Mouse (Mus musculus): ENCODE results near the gene Ppp2r5c. TPM values are rescaled to one million over a fixed set of nuclear protein-coding genes. Genes with fewer than 3 reads are reported as not detected.

Gene Ppp2r5c
- total RNA-seq, 2 experiments from 2014 or later: 69.5 to 75.7 TPM

DNA sequence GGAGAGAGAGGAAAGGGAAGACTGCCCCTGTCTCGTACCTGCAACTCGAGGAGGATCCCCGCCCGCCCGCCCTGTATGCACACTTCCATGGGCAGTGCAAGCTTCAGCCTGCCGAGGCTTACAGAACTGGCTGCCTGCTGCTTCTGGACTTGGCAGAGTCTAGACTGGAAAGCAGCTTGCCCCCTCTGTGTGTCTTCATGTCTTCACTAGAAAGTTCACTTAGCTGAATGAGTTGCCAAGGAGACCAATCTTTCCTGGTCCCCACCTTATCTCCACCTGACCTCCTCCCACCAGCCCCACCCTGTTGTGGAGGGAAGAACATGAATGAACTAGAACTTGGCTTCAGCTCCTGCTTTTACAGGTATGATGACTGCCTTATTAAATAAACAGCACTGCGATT is 66.0 kb downstream of the Ppp2r5c start:
- DNase-seq: no peak

DNA sequence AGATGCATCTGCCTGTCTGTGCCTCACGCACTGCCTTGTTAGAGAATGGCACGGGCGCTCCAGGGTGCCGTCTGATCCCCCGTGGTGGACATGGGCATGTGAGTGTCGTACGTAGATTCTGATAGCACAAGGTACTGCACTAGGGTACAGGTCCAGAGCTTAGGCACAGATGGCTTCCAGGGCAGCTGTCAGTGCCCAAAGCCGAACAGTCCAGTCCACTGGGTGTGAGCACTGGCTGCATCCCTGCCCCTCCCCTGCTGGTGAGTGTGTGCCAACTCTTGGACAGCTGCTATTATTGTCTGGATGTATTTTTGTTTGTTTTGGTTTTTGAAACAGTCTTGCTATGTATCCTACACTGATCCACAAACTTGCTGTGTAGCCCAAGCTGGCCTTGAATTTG is 68.8 kb downstream of the Ppp2r5c start:
- no peak for DNase-seq

DNA sequence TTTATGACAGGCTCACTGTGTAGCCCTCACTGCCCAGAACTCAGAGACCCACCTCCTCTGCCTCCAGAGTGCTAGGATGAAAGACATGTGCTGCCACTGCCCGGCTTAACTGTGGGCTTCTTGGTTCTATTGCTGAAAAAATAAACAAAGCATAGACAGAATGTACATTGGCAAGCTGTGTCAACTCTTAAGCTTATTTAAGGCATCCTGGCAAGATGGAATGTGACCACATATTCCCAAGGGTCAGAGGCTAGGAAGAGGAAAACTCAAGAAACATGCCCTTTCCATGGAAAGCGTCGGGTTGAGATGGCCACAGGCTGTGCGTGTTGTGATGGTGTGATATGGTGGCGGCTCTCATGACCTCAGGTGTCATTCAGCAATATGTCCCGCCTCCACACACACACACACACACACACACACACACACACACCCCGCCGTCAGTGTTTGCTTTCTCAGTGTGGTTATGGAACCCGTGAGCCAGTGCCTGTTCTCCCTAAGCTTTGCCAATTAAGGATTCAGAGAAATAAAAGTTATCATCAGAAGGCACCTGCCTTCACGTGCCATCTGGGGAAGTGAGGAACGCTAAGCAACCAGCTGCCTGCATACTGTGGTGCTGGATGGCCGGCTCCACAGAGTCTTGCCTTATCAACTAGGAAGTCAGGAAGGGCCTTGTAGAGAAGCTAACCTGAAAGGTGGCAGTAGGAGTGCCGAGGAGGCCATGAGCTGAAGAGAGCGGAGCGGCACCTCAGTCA is 73.5 kb downstream of the Ppp2r5c start:
- no peak for DNase-seq

DNA sequence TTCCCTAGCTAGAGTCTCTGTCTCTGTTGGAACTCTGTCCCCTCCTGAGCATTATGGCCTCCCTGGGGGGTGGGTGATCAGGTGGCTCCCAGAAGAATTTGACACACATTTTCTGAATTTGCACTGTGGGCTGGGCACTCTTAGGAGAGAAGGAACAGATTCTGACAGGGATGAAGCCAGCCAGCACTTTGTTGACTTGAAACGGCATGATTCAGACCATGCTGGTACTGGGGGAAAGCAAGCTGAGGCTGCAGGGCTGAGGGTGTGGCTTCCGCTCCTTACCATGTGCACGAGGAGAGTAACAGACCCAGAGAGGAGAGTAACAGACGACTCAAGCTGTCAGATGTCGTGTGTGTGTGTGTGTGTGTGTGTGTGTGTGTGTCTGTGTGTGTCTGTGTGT is 76.6 kb downstream of the Ppp2r5c start:
- no peak for DNase-seq

DNA sequence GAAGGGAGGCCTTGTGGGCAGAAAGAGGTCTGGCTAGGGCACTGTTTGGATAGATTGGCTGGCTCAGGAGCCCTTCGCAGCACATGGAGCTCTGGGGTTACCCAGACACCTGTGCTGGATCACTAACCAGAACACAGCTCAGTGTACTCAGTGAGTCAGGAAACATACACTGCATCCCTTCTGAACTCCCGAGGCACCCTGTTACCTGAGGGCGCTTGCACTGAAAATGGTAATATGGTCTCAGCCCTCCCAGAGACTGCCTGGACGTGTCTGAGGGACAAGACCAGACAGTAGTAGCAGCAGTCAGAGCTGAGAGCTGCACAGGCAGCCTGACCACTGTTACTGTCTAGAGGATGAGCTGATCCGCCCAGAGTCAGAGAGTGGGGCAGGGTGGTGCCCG is 85.8 kb downstream of the Ppp2r5c start:
- DNase-seq: no peak

DNA sequence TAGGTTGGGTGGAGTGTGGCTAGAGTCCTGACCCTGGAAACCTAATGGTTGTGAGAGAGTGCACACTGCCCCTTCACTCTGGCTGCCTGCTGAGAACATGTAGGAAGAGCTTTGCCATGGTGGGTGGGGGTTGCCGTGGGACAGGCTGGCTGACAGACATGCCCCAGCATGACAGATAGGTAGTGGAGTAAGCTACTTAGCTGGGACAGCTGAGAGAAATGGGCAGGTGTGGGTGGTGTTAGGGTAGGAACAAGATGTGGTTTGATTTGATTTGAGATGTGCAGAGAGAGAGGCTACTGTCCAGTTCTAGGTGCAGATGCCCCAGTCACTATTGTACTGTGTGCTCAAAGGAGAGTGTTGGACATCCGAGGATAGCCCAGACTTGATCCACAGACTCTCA is 86.2 kb downstream of the Ppp2r5c start:
- no peak for DNase-seq

DNA sequence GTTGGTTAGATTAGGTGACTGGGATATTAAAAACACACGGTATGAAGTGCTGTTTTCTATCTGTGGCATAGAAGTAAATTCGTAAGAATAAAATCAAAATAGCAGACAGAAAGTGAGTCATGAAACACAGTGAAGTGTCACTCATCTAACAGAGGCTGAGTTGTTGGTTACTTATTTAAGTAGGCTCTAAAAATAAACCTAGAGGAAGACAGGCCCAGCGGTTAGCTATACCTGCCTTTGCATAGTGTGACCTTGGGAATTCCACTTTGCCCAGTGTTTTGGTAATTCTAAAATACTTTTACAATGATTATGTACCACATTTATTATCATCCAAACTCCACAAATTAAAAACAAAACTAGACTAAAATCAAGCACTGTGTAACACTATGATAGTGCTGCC is 86.9 kb downstream of the Ppp2r5c start:
- no peak for DNase-seq

DNA sequence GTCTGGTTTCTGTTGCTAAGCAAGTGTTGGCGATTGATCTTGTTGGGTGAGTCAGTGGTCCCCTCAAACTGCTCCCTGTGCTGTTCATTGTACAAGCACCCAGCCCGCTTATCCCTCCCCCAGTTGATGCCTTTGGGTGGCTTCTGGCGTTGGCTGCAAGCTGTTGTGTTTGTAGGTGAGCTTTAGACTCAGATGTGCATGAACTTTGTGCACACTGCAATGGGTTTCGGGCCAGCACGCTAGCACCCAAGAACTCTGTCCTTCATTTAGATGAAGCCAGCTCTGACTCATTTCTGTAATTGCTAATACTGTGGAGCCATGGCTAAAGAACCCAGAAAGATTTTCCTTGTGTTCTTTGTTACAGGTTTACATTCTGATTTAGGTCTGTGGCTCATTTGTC is 88.4 kb downstream of the Ppp2r5c start:
- no peak for DNase-seq

DNA sequence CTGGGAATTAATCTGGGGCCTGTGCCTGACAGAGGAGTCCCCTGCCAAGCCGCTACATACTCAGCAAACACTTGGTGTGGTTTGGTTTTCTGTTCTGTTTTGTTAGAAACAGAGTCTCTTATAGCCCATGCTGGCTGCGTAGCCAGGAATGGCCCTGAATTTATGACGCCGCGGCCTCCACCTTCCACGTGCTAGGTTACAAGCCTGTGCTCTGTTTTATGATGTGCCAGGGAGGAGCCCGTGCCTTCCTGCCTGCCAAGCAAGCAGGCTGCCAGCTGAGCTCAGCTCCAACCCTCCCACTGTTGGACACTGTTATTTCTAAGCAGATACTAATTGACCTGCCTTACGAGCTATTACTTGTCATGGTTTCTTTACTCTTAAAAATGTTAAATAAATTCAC is 90.8 kb downstream of the Ppp2r5c start:
- DNase-seq: peak; percentile 43

DNA sequence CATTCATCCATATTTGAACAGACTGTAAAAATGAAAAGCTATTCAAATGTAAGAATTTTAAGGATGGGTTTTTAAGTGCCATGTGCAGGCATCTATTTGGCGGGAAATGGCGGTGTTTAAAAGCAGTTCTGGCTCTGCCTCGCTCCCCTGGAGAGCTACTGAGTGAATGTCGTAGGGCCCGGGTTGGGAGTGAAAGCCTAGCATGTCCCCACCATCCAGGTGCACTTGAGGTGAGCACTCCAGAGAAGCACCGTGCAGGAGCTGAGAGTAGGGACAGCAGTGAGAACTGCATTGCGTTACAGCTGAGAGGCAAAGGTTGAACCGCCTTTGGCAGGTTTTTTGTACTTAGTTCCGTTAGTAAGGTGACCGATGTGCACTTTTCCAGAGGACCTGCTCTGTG is 92.4 kb downstream of the Ppp2r5c start:
- no peak for DNase-seq

DNA sequence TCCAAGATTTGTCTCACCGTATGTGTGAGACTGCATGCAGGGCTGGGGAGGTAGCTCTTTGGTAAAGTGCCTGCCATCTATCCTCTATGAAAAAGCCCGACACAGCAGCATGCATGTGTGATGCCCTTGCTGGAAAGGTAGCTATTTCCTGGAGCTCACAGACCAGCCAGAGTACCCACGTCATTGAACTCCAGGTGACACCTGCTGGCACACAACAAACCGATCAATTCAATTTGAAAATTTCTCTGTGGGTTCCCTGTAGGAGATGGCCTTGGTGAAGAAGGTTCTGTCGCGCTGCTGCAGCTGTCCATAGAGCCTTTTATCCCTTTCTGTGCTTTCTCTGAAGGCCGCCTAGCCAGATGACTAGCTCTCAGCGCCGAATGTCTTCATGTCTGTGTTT is 92.9 kb downstream of the Ppp2r5c start:
- no peak for DNase-seq

DNA sequence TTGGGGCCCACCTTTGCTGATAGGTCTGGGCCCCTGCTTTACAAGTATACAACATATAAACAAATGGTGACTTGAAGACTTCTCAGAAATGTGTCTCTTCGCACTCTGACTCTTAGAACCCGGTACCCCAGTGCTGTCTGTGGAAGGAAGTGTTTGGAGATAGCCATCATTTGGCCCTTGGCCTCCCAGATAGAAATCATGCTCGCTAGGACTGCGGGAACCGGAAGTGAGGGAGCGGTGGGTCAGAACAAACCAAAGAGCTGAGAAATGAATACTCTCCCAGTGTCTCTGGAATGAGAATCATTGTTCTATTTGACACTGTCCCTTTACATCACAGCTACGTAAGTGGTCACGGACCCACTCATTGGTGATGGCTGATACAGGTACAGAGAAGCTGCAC is 93.4 kb downstream of the Ppp2r5c start:
- DNase-seq: no peak

DNA sequence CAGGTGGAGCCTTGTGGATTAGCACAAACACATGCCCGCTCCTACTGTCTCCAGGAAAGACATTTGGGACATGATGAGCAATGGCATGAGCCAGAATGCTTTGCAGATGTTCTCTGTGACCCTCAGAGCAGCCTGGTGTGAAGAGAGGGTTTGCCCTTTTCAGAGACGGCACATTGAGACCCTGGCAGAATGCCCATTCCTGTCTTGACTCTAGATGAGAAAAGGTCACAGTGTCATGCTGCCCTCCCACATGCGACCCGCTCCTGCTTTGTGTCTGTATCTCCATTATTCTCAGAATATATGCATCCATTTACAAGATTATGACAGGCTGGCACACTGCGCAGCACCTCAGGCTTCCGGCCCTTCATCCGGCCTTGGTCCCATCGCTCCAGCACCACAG is 94.1 kb downstream of the Ppp2r5c start:
- no peak for DNase-seq

DNA sequence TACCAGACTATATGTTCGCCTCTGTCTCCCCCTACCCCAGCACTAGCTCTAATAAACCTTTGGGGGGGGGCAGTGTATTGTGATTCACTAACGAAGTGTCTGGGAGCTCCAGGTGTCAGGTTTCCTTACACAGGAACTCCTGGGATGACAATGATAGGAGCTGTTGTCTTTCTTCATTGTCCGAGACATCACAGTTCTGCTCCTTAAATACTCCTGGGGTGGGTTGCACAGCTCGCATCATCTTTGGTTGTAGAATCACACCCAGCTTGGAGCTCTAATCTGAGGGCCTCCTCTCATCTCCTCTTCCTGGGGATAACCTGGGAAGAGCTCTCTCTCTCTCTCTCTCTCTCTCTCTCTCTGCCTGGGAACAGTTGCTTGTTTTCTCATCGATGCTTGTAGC is 94.6 kb downstream of the Ppp2r5c start:
- no peak for DNase-seq

DNA sequence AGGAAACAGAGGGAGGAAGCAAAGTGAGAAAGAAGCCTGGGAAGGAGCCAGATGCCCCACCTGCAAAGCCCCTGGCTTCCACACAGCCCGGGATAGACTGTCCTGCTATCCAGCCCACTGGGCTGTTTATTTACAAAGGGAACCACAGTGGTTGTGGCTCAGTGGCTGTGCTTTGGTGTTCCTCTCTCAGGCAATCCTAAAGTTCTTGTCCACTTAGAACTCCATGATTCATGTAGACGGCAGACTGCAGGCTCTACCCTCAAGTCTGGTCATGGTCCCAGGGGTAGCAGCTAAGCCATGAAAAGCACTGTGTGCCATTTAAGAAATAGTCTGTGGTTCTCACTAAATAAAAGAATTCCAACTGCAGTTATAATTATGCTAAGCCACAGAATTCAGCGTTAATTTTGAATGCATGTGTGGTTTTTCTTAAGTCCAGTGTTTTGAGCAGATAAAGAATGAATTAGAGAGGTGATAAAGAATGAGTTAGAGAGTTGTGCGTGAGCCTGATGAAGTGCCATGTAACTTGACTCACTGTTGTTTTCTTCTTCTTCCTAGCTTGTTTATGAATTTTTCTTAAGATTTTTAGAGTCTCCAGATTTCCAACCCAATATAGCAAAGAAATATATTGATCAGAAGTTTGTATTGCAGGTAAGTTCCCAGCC is 98.3 kb downstream of the Ppp2r5c start:
- no peak for DNase-seq

DNA sequence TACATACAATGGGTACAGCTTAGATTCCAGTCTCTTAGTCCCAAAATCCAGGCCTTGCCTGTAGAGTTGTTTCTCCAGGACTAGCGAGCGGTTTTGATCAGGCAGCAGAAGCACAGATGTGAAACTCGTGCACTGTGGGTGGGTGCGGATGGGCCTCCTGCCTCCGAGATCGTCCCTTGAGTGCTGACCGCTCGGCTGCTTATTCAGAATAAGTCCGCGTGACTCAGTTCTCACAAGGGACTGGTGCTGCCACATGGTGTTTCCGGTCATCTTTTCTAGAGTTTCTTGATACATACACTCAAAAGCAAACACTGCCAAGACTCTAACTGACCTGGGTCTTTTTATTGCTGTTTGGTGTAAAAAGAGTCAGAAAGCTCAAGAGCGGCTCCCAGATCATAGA is 100.7 kb downstream of the Ppp2r5c start:
- DNase-seq: no peak

DNA sequence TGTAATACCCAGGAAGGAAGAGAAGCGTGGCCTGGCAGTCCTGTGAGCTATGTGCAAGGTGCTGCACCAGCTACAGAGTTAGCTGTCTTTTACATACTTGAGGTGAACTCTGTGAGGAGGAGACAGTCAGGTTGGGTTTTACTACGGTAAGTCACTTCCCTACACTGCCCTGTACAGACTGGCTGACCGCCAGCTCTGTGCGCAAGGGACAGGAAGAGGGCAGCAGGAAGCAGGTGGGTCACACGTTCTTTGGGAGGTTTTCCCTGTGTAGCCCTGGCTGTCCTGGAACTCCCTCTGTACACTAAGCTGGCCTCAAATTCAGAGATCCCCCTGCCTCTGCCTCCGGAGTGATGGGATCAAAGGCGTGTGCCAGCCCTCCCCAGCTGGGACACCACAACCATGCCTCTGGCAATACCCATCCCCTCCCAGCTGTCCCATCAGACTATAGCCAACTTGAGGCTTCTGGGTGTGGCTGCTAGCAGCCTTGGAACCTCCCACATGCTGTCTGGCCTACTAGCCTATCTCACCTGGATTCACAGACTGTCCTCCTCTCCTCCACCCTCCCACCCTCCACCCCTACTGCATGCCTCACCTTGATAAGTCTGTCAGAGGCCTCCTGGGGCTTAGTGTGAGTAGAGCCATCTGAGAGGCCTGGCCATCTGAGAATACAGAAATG is 102.7 kb downstream of the Ppp2r5c start:
- DNase-seq: no peak

DNA sequence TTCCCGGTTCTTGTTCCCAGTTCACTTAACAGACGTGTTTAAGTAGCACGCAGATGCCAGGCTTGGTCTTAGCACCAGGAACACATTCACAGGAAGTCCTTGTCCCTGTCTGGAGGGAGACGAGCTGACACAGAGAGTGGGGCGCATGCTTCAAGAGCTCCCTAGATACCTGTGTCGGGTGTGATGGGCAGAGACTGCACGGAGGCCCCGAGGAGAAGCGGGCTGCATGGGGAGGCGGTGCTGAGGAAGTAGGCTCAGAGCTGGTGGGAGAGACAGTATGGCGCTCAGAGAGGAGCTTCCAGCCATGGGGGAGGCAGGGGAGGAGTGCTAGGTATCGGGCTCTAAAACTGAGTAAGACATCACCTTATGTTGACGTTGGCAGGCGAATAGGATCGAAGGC is 103.4 kb downstream of the Ppp2r5c start:
- DNase-seq: no peak

DNA sequence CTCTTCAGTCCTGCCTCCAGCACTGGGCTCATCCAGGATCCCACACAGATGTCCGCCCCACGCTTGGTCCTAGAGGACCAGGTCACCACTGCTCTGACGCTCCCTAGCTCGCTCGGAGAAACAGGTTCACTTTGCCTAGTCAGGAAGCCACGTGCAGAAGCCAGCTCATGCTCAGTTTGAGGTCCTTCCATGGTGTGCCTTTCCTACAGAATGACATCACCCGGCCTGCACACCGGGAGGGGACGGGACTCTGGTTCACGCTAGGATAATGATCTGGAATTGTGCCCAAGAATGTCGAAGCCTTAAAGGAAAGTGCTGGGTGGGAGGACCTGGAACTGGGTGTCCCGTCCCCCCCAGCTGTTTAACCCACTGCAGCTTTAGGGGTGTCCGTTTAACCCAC is 105.2 kb downstream of the Ppp2r5c start:
- DNase-seq: no peak

DNA sequence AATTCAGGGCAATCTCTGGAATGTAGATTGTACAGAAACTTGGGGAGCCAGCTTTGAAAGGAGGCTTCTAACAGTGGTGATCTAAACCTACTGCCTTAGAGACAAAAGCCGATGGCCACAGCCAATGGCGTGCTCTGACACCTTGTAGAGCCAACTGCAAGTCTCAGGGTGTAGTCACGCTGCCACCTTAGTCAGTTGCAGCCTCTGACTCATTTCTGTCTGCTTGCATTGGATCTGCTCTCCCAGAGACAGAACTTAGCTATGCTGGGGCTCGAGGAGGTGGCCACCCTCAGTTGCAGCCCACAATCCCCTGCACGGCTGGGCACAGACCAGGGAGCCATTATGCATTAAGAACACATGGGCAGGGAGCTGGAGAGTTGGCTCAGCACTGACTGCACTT is 106.4 kb downstream of the Ppp2r5c start:
- DNase-seq: no peak

DNA sequence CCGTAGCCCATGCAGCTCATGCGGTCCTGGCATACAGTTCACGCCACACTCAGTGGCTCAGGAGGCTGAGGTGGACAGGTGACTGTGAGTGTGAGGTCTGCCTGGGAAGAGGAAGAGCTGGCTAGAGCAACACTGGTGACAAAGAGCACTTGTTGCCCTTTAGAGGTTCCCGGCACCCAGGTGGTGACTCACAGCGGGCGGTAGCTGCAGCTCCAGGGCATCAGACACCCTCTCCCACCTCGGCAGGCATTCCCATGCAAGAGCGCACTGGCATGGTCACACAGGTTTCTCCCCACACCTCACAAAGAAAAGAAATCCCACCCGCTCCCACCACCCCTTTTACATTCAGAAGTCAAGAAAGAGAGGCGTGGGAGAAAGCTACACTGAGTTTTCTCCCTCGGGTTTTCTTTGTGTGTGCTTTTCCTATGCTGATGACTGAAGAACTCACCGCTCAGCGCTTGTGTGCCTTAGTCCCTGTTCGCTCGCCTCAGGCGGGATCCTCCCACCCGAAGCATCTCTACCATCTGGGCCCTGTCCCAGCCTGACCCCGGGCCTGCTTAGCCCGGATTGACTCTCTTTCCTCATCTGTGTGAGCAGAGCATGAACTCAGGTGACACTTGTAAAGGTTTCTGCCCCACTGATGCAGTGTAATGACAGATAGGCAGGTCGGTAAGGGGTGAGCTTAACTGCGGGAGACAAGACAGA is 108.8 kb downstream of the Ppp2r5c start:
- DNase-seq: no peak

DNA sequence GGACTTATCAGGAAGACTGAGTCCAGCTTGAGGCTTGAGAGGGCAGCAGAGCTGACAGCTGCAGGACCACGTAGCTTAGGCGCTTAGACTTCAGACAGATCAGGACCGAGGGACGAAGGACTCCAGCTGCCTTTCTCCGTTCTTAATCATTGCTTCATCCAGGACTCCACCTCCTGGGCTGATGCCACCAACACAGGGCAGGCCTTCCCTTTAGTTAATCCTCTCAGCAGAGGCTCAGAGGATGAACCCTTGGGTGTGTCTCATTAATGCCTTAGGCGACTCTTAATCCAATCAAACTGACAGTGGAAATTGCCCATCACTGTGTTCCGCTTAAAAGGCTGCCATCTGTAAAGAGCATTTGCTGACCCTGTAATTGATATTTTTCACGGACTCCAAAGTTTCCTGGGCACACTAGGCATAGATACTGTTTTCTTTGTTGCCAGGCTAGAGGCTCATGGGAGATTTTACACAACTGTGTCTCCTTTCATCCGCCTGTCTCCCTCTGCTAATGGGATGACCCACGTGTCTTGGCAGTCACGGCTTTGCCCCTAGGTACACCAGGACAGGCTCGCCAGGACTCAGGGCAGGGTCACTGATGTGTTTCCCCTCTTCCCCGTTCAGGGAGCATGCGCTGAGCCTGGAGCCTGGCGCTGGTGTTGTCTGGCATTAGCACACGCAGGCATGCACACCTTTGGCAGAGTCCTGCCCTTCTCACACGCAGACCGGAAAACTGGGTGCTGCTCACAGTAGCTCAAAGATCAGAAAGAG is 110.1 kb downstream of the Ppp2r5c start:
- peak; percentile 35 for DNase-seq
